Mouse (Mus musculus): ENCODE measurements at regions not wholly inside any gene's neighbourhood (a gene's known extent, or its start where the extent isn't known, plus 50 kb on each side); places are given as distances from the start of the nearest gene placed in this dataset.

DNA sequence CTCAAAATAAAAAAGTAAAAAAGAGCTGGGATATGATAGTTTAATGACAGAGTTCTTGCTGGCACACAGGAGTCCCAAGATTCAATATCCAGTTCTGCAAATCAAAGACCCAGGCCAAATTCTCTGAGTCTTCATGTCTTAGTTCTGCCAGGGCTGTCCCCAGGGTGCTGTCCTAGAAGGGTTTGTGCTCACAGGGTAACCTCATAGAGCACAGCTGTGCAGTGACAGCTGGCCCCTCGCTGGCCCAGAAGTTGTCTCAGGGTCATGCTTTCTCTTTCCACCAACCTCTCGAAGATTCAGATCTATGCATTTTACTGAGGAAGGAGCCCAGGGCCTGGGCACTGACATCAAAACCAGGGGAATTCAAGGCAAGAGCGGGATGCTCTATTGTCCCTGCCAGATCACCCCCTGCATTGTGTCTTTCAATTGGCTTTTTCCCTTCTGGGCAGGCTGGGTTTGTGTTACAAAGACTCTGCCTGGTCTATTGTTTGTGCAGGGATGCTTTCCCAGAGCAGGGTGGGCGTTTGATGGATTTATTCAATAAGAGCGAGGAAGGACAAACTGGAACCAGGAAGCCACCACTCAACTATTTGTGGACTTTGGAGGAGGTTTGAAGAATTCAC lies 121.9 kb upstream of the Serp2 start:
- no peak overlapping the region for H3K4me3 ChIP-seq (ENCODE audit: low read depth, low read length)
- TF ChIP-seq CTCF (IDR thresholded peaks at IDR 0.05; ENCODE audit: low read depth, low read length) (no peak), EP300 (IDR thresholded peaks at IDR 0.05; ENCODE audit: insufficient read depth, low read depth, low read length) (peak; percentile 60; the same call in 1 of the 2 replicates)
- H3K9ac ChIP-seq (ENCODE audit: low read depth, poor library complexity, severe bottlenecking) = no peak overlapping the region
- peaks cover 4% of the 10 kb centered on the region for H3K4me1 ChIP-seq (ENCODE audit: control insufficient read depth, insufficient read depth, low read length)
- H3K36me3 ChIP-seq (ENCODE audit: control insufficient read depth, insufficient read depth, low read length, poor library complexity, severe bottlenecking) = no peaks in the 10 kb centered on the region
- H3K9me3 ChIP-seq (replicated peaks; ENCODE audit: control insufficient read depth, insufficient read depth, low read length, poor library complexity, severe bottlenecking) = no peaks in the 10 kb centered on the region
- H3K27me3 ChIP-seq (ENCODE audit: control insufficient read depth, insufficient read depth, low read length, poor library complexity, severe bottlenecking) = no peaks in the 10 kb centered on the region
- H3K27ac ChIP-seq (ENCODE audit: insufficient read depth, low read length) = peak overlapping the region; percentile 30

DNA sequence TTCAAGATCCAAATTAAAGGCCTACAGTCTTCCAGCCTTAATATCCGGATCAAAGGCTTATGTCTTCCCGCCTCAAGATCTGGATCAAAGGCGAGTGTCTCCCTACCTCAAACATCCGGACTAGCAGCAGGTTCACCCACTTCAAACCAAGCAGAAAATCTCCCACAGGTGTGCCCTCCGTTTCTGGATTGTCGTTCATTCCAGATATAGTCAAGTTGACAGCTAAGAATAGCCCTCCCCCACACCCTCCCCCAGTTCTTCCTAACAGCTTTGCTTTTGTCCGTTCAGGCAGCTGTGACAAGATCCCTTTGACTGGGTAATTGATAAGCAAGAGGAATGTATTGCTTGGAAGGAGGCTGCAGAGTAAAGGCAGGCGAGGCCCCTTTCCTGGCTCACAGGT lies 118.3 kb upstream of the Serp2 start:
- no peak overlapping the region for H3K9ac ChIP-seq (ENCODE audit: low read depth, poor library complexity, severe bottlenecking)
- peaks cover 4% of the 10 kb centered on the region for H3K4me1 ChIP-seq (ENCODE audit: control insufficient read depth, insufficient read depth, low read length)
- no peak overlapping the region for H3K4me3 ChIP-seq (ENCODE audit: low read depth, low read length)
- H3K27me3 ChIP-seq (ENCODE audit: control insufficient read depth, insufficient read depth, low read length, poor library complexity, severe bottlenecking) = no peaks in the 10 kb centered on the region
- no peak overlapping the region for H3K27ac ChIP-seq (ENCODE audit: insufficient read depth, low read length)
- TF ChIP-seq POLR2A (IDR thresholded peaks at IDR 0.05; ENCODE audit: insufficient read depth, low read length) (no peak), CTCF (IDR thresholded peaks at IDR 0.05; ENCODE audit: low read depth, low read length) (no peak), EP300 (IDR thresholded peaks at IDR 0.05; ENCODE audit: insufficient read depth, low read depth, low read length) (no peak)
- H3K9me3 ChIP-seq (replicated peaks; ENCODE audit: control insufficient read depth, insufficient read depth, low read length, poor library complexity, severe bottlenecking) = no peaks in the 10 kb centered on the region
- H3K36me3 ChIP-seq (ENCODE audit: control insufficient read depth, insufficient read depth, low read length, poor library complexity, severe bottlenecking) = no peaks in the 10 kb centered on the region

DNA sequence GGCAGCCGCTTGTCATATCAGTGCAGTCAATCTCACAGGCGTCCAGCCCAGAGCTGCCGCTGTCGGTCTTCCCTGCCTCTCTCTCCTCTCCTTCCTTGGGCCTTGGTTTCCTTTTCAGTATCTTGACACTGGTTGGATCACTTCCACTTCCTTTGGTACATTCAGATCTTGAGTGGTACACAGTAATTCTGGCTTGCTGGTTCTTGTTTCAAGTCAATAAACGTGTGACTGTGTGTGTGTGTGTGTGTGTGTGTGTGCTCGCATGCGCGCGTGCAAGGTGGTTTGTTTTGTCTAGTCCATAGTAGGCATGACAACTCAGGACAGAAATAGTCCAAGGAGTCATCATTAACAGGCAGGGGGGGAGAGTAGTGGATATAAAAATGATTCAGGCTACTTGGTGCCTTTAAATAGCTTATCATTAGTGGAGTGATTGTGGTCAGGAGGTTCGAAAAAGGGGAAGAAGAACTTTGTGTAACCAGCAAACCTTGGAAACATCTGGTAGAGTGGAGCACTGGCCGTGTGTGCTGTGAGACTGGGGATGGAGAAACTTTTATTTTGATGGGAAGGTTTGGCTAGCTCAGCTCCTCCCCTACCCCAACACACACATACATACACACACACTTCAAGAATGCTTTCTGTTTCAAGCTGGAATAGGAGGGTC lies 117.1 kb upstream of the Serp2 start:
- H3K27me3 ChIP-seq (ENCODE audit: control insufficient read depth, insufficient read depth, low read length, poor library complexity, severe bottlenecking) = no peaks in the 10 kb centered on the region
- H3K36me3 ChIP-seq (ENCODE audit: control insufficient read depth, insufficient read depth, low read length, poor library complexity, severe bottlenecking) = no peaks in the 10 kb centered on the region
- no peaks in the 10 kb centered on the region for H3K9me3 ChIP-seq (replicated peaks; ENCODE audit: control insufficient read depth, insufficient read depth, low read length, poor library complexity, severe bottlenecking)
- TF ChIP-seq CTCF (IDR thresholded peaks at IDR 0.05; ENCODE audit: low read depth, low read length) (no peak), EP300 (IDR thresholded peaks at IDR 0.05; ENCODE audit: insufficient read depth, low read depth, low read length) (no peak), POLR2A (IDR thresholded peaks at IDR 0.05; ENCODE audit: insufficient read depth, low read length) (no peak)
- H3K4me3 ChIP-seq (ENCODE audit: low read depth, low read length) = no peak overlapping the region
- H3K4me1 ChIP-seq (ENCODE audit: control insufficient read depth, insufficient read depth, low read length) = peaks cover 4% of the 10 kb centered on the region
- H3K9ac ChIP-seq (ENCODE audit: low read depth, poor library complexity, severe bottlenecking) = no peak overlapping the region
- H3K27ac ChIP-seq (ENCODE audit: insufficient read depth, low read length) = no peak overlapping the region

DNA sequence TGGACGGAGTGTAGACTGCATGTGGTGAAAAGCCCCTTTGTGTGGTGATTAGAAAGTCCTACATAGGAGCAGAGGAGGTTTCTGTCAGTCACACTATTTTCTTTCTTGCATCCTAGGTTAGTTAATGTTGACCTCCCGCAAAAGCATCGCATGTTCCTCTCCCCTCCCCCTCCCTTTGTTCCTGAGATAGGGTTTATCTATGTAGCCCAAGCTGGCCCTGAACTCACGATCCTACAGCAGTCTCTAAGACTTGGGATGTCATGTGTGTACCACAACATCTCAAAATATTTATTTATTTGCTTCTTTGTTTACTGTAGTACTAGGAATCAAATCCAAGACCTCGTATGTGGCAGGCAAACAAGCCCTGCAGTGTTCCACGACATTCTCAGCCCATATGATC lies 116.2 kb upstream of the Serp2 start:
- no peak overlapping the region for H3K4me3 ChIP-seq (ENCODE audit: low read depth, low read length)

DNA sequence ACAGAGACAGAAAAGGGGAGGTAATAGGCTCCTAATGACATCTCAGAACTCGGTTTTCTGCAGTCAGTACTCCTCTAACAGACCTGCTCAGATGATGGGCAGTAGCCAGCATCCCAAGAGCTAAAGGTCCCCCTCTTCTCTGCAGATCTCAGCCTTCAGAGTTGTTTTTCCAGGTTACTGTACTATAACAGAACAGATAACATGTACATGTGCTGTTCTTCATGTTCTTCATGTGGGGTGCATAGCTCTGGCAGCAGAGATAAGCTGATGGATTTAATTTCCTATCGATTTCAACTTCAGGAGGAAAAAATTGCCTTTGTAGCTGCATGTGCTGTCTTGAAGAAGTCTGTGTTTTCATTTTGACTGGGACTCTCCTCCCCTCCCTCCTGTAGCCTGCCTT lies 115.8 kb upstream of the Serp2 start:
- H3K9me3 ChIP-seq (replicated peaks; ENCODE audit: control insufficient read depth, insufficient read depth, low read length, poor library complexity, severe bottlenecking) = no peaks in the 10 kb centered on the region
- no peak for TF ChIP-seq POLR2A (IDR thresholded peaks at IDR 0.05; ENCODE audit: insufficient read depth, low read length)
- TF ChIP-seq CTCF (IDR thresholded peaks at IDR 0.05; ENCODE audit: low read depth, low read length) = no peak
- TF ChIP-seq EP300 (IDR thresholded peaks at IDR 0.05; ENCODE audit: insufficient read depth, low read depth, low read length) = no peak
- no peaks in the 10 kb centered on the region for H3K27me3 ChIP-seq (ENCODE audit: control insufficient read depth, insufficient read depth, low read length, poor library complexity, severe bottlenecking)
- H3K27ac ChIP-seq (ENCODE audit: insufficient read depth, low read length) = no peak overlapping the region
- no peak overlapping the region for H3K4me3 ChIP-seq (ENCODE audit: low read depth, low read length)
- no peak overlapping the region for H3K9ac ChIP-seq (ENCODE audit: low read depth, poor library complexity, severe bottlenecking)
- no peaks in the 10 kb centered on the region for H3K36me3 ChIP-seq (ENCODE audit: control insufficient read depth, insufficient read depth, low read length, poor library complexity, severe bottlenecking)
- H3K4me1 ChIP-seq (ENCODE audit: control insufficient read depth, insufficient read depth, low read length) = no peaks in the 10 kb centered on the region

More for the DNA sequence above, 116.2 kb upstream of the Serp2 start:
- H3K27me3 ChIP-seq (ENCODE audit: control insufficient read depth, insufficient read depth, low read length, poor library complexity, severe bottlenecking) = no peaks in the 10 kb centered on the region
- H3K4me1 ChIP-seq (ENCODE audit: control insufficient read depth, insufficient read depth, low read length) = peaks cover under 1% of the 10 kb centered on the region
- no peaks in the 10 kb centered on the region for H3K36me3 ChIP-seq (ENCODE audit: control insufficient read depth, insufficient read depth, low read length, poor library complexity, severe bottlenecking)
- H3K9me3 ChIP-seq (replicated peaks; ENCODE audit: control insufficient read depth, insufficient read depth, low read length, poor library complexity, severe bottlenecking) = no peaks in the 10 kb centered on the region
- no peak overlapping the region for H3K27ac ChIP-seq (ENCODE audit: insufficient read depth, low read length)
- TF ChIP-seq EP300 (IDR thresholded peaks at IDR 0.05; ENCODE audit: insufficient read depth, low read depth, low read length) = no peak
- TF ChIP-seq POLR2A (IDR thresholded peaks at IDR 0.05; ENCODE audit: insufficient read depth, low read length) = no peak
- no peak for TF ChIP-seq CTCF (IDR thresholded peaks at IDR 0.05; ENCODE audit: low read depth, low read length)
- no peak overlapping the region for H3K9ac ChIP-seq (ENCODE audit: low read depth, poor library complexity, severe bottlenecking)

DNA sequence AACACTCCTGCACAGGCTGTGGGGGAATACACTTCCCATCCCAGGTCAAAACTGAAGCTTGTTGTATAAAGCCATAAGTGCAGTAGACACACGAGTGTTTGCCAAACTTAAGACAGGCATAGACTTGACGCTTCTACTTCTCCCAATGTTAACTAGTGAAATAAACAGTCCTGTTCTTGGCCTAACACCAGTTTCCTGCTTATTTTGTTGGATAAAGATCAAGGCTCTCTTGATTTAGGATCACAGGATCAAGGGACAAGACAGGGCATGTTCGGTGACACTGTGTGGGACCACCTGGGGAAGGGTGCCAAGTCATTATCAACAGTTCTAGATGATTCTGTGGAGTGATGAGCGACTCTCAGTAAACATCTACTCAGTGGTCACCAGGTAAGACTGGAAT lies 114.3 kb upstream of the Serp2 start:
- Histone ChIP-seq H3K9ac (ENCODE audit: low read depth, poor library complexity, severe bottlenecking) (no peak overlapping the region), H3K36me3 (ENCODE audit: control insufficient read depth, insufficient read depth, low read length, poor library complexity, severe bottlenecking) (no peaks in the 10 kb centered on the region), H3K4me1 (ENCODE audit: control insufficient read depth, insufficient read depth, low read length) (no peaks in the 10 kb centered on the region), H3K27me3 (ENCODE audit: control insufficient read depth, insufficient read depth, low read length, poor library complexity, severe bottlenecking) (no peaks in the 10 kb centered on the region), H3K9me3 (replicated peaks; ENCODE audit: control insufficient read depth, insufficient read depth, low read length, poor library complexity, severe bottlenecking) (no peaks in the 10 kb centered on the region), H3K27ac (ENCODE audit: insufficient read depth, low read length) (no peak overlapping the region), H3K4me3 (ENCODE audit: low read depth, low read length) (no peak overlapping the region)
- TF ChIP-seq EP300 (IDR thresholded peaks at IDR 0.05; ENCODE audit: insufficient read depth, low read depth, low read length) (no peak), POLR2A (IDR thresholded peaks at IDR 0.05; ENCODE audit: insufficient read depth, low read length) (no peak), CTCF (IDR thresholded peaks at IDR 0.05; ENCODE audit: low read depth, low read length) (no peak)

Measured in ES-Bruce4 (cell line).